Mouse (Mus musculus) mouse trophoblast stem cell (cell line): ENCODE measurements around the gene Ccdc88c.
"Not testable (repeated sequence)": the region's sequence is repeated elsewhere in the genome, so short reads cannot be mapped to it uniquely, and the experiment has no call there.

Experiments used
- in situ Hi-C, 2 experiments: fragments of 300-500 bp; cut with MseI, MboI; formaldehyde crosslinking; loops; 2 replicates in 1 of 2; 3 replicates in 1 of 2; pipeline ENCODE4 v1.15.1; 2025

Gene Ccdc88c

DNA sequence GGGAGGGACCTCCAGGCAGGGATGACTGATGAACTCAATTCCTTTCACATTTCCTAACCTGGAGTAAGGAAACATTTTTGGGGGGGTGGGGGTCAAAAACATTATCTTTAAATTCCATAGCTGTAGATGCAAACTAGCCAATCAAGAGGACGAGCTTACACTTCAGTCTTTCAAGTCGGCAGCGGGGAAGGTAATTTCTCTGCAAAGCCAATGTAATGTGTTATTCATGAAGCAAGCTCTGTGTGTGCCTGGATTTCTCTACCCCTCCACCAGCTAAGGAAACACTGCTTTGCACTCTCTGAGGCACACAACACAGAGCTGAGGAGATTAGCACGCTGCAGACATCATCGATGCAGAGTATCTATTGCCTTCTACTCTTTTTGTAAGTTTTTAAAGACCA is 9.8 kb downstream of the Ccdc88c start:
- in situ Hi-C loops, result no loop called here

DNA sequence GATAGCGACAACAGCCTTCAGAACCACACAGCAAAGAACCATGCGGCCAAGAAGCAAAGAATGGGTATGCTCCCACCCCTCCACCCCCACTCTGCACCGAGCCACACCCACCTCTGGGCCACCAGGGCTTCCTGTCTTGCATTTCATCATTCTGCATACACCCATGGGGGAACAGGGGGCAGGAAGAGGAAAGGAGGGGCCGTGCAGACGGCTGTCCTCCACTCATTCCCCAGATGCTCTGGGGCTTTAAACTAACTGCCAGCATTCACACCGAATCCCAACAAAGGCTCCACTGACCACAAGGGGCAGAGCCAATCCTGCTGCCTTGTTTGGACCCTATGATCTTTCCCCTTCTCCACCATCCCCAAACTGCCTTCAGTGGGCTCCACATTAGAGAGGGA is 10.9 kb downstream of the Ccdc88c start:
- in situ Hi-C loops, result no loop called here

DNA sequence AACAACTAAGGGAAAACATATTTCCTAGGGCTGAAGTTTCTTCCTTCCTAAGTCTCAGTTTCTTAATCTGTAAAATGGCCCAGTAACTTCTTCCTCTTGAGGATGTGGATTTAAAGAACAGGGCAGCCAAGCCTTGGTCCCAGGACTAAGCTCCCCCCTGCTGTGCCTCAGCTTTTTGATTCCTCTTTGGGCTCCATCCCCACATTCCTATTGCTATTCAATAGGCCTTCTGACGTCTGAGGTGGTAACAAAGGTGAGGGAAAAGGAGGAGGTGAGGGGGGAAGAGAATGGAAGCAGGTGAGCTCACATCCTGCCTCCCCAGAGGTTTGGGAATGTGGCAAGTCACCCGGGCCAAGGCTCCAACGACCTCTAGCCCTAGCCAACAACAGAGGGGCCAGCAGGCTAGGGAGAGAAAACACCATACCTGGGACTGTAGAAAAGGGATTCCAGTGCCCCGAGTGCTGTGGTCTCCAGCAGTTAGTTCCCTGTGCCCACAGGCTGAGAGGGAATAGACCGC is 12.4 kb downstream of the Ccdc88c start:
- in situ Hi-C loops, result no loop called here

DNA sequence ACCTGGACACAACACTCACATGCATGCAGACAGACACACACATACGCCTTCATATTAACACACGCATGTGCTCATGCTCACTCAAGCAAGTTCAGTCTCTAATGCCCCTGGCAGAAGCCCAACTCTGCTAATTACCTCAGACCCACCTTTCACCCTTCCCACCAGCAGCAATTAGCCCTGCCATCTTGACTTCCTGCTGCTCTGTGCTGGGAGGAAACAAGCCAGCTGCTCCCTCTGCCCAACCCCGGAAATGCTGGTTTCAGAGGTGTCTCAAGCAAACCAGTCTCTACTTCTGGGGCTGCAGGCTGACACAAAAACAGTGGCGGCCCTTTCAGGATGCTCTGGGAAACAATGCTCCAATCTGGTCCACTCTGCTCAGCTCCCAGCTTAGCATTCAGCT is 12.9 kb downstream of the Ccdc88c start:
- in situ Hi-C loops, result no loop called here

DNA sequence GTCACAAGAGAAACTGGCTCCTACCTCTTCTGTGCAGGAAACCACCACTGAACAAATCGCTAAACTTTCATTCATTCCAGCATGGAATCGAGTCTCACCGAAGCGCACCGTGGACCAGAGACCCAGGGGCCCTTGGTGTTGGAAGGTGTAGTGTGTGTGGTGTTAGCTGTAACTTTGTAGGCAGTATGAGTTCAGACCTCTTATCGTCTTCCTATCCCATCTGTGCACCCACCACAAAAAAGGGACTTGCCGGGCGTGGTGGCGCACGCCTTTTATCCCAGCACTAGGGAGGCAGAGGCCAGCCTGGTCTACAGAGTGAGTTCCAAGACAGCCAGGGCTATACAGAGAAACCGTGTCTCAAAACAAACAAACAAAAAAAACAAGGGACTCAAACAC is 13.7 kb downstream of the Ccdc88c start:
- in situ Hi-C loops, result no loop called here

DNA sequence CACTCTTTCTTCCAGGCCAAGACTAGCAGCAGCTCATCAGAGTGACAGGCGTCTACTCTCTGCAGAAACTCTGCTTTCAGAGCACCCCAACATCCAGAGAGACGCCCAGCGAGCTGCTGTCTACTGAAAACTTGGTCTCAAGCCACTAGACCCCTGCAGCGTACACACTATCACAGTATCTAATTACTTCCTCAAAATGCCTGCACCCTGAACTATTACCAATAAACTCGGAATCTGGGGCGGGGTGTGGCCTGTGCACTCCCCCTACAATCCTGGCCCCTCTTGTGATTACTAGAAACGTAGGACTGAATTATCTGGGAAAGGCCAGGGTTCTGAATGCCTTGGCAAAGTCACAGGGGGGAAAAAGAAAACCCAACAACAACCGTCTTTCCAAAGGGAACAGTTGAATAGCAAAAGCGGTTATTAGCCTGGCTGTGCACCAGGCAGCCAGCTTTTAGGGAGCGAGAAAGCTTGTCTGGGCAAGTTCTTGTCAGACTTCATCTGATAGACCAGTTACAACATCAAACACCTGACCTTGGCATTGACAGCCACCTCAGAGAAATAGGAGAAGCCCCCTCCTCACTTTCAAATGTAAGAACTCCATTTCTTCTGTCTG is 14.2 kb downstream of the Ccdc88c start:
- in situ Hi-C loops, result no loop called here

DNA sequence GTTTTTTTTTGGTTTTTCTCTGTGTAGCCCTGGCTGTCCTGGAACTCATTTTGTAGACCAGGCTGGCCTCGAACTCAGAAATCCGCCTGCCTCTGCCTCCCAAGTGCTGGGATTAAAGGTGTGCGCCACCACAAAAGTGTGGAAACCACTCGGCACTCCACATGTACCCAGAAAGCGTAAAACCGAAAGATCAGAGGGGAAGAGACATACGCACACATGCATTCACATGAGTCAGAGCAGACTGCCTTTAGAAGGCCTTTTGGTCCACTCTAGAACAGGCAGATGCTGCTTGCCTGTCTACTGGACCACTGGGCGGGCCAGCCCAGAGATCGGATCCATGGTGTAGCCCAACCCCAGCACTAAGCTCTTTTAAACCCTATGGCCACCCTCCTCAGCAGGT is 15.2 kb downstream of the Ccdc88c start:
- in situ Hi-C loops, result not testable (repeated sequence)

DNA sequence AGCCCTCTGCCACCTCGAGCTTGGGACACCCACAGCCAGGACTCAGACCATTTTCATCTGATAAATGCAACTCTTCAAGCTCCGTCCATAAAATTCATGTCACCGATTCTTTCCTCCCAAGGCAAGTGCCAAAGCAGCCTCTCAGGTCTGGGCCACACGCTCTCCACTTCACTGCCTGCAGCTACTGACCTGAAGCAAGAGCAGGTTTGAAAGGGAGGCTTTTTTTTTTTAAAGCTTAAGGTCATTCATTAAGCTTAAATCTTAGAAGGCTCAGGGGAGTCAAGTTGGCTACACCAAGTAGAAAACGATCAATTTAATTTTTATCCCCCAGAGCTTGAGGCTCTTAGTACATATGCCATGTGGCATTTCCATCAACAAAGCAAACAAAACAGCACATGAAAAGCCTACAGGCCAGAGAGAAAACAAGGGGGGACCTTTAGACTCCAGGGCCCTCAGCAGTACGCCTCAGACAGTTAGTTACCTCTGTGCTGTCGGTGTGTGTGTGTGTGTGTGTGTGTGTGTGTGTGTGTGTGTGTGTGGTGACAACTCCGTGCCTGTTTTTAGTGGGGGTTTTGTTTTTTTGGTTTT is 15.7 kb downstream of the Ccdc88c start:
- in situ Hi-C loops, result no loop called here

DNA sequence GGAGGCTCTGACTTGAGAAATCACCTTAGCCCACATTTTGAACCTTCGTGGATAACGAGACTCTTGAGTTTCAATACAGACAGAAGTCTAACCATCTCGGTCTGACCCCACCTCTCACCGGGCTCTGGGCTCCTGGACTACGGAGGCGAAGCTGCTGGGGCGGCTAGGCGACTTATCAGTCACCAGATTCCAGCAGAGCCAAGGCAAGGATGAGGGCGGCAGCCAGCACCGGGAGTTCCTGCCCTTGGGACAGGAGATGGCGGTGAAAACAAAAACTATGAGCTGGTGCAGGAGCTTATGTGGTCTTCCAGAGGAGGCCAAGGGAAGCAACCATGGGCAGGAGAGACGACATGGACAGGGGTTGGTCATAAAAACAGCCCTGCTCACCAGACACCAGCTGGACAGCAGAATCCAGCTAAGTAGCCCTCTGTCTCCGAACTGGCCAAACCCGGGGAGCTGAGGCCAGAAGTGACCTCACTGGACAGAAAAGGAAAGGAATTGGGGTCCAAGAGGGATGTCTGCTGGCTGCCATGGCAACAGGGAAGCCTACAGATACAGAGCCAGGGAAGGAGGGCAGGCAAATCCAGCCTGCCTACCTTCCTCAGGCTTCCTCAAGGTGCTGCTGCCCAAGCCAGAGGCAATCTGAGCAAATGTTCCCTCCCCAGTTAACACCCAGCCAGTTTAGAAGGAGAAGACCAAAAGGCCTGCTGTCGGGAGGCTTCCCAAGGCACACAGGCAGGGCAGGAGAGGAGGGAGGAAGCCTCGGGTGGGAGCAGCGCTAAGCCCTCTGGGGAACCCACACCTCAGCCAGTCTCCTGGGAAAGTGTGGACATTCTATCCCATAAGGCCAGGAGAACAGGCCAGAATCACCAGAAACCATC is 16.4 kb downstream of the Ccdc88c start:
- in situ Hi-C loops, result no loop called here

DNA sequence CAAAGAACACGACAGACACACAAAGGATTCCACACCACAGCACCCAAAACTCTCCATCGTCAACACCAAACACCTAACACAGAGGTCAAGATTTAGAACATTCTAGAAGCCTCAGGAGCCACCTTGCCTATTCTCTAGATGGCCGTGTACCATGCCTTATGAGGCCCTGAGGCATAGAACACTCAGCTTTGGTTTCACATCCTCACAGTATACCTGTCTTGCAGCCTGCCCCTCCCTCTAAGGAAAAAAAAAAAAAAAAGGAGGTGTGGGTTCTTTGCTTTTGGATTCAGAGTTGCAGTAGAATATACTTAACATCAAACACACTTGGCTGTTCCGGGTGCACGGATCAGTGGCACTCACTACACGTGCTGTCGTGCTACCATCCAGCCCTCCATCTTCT is 17.8 kb downstream of the Ccdc88c start:
- in situ Hi-C loops, result no loop called here

DNA sequence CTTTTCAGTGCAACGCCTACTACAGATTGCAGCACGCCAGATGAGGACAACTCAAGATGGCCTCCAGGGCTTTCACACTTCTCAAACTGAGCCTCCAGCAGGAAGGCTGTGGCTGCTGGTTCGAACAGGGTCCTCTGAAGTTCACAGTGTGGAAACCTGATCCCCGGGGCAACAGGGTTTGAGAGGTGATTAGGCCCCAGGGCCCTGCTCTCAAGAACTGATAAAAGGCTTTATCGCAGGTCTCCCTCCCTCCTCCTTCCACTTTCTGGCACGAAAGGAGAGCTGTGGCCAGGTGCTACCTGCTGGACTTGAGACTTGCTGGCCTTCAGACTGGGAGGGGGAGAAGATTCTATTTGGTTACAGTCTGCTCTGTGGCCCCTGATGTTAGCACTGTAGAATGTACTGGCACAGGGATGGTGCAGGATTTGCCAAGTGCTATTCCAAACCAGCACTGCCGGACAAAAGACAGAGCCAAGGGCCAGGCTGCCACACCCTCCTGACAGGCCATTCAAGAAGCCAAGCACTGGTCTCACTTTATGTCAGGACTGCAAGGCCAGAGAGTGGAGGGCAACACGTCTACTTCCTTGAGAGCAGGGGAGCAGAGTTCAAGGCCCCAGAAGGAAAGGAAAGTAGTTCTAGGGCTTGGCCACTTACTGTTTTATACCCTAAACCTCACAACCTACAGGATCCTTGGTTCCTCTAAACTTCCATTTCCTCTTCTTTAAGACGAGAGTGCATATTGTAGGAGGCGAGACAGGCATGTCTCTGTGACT is 18.5 kb downstream of the Ccdc88c start:
- in situ Hi-C loops, result no loop called here

DNA sequence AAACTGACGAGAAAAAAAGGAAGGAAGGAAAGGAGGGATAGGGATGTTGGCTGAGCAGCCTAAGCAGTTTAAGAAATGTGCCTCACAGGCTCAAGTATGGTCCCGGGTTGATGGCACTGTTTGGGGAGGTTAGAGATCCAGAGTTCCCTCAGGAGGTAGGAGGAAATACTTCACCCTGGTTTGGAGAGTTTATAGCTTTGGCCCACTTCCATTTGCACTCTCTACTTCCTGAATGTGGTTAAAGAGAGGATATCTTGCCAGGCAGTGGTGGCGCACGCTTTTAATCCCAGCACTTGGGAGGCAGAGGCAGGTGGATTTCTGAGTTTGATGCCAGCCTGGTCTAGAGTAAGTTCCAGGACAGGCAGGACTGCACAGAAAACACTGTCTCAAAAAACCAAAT is 19.6 kb downstream of the Ccdc88c start:
- in situ Hi-C loops, result no loop called here

DNA sequence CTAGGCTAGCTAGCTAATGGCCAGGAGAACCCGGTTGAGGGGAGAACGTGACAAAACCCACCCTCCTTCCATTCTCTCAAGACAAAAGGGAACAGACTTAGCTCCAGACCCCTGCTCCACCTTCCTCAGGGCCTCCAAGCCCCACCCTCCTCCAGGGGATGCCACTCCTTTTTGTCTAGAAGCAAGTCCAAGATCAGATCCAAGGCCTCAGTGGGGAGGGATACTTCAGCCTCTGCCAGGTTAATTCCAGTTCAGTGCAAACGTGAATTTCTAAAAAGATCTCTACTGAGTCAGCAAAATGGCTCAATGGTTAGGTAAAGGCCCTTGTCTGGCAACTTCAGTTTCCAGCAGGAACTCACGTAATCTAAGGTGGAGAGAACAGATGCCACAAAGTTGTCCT is 20.2 kb downstream of the Ccdc88c start:
- in situ Hi-C loops, result no loop called here

DNA sequence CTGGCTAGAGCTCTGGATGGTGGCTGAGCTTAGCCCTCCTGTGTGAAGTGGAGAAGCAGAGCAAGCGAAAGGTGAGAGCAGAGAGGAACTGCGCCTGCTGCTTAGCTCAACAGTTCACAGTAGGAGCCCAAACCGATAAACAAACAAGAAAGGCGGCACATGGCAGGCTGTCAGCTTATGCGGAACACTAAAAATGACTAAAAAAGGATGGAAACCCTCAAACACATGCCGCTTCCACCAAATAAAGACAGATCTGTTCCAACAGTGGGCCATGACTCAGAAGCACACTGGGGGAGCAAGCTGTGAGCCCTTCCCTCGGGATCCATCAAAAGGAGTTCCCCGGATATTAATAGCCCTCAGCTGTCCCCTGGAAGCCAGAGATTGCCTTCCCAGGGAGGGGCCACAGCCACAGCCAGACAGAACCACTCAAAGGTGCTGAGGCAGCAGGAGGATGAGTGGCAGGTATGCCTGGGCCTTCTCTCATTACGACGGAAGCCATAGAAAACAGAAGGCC is 20.8 kb downstream of the Ccdc88c start:
- in situ Hi-C loops, result no loop called here

DNA sequence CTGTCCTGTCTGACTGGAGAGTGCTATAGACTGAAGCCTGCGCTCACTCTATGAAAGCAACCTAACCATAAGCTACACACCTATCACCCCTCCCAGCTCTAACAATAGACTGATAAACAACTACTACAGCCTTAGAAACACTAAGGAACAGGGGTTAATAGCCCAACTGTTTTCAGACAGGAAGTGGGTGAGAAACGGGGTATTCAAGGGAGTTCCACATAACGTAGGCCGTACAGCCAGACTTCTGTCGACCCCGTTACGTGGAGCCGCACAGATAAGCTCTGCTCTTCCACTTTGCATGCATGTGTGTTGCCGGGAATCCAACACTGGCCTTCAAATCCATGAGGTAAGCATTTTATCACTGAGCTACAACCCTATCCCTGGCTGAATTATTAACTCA is 21.4 kb downstream of the Ccdc88c start:
- in situ Hi-C loops, result no loop called here

DNA sequence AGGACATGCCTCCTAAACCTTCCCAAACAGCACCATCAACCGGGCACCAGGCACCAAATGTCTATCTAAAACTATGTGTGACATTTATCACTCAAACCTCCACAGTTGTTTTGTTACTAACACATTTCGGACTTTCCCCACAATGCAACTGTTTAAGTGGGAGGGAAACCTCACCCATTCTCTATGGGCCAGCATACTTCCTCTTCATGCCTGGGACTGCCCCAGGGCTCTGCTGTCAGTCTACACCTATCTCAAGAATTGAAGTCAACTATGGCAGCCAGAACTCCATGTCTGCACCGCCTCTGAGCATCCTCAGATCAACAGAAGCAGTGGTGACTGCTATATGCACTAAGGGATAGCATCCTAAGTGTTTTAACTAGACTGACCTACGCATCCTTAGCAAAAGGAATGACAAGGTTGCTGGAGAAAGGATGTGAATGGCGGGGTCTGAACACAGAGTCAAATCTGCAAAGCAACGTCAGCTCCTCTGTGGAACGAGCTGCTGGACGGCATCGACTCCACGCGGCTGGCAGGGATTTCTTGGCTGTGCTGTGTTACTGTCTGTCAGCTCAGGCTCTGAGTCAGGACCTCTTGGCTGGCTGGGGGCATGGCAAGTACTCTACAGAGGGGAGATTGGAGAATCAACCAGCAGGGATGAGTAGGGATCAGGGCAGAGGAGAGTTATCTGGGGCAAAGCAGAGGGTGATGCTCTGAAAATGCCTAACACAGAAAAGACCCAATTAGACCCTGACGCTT is 23.0 kb downstream of the Ccdc88c start:
- in situ Hi-C loops, result no loop called here

DNA sequence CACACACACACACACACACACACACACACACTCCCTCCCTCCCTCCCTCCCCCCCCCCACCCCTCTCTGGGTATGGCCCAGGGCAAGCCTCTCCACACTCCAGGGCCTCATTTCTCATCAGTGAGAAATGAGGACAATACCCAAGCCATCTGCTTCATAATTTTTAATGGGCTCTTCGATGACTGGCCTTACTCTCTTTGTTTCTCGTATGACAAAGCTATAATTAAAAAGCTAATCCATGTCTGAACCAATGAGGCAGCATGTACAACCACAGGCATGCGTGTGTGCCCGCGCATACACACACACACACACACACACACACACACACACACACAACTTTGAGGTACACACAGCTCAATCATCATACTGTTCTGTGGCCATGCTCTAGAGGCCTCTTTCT is 23.9 kb downstream of the Ccdc88c start:
- in situ Hi-C loops, result no loop called here

DNA sequence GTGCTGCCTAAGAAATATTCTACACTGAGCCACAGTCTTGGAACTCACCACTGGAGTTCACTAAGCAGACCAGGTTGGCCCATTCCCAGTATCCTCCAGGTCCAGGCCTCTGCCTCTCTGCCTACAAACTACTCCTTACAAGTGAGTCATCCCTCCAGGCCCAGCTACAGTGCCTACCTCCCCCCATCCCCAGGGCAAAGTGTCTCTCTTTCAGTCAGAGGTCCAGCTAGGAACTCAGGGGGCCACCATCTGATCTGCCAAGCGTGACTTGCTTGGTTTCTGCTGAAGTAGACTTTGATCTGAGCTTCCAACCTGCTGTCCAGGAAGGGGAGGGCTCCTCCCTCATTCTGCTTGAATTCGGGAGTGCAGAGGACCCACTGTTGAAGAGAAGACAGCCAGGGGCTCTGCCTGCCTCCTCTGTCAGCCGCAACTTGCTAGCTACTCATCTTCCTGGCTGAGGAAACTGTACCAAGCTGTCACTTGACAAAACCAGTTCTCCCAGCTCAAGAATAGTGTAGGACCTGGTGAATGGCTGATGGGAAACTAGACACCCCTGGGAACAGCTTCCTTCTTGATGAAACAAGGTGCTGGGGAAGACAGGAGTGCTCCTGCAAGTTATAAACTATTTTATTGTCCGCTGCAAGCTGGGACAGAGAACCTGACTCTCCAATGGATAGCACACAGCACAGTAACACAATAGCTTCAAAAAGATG is 25.9 kb downstream of the Ccdc88c start:
- in situ Hi-C loops, result no loop called here

DNA sequence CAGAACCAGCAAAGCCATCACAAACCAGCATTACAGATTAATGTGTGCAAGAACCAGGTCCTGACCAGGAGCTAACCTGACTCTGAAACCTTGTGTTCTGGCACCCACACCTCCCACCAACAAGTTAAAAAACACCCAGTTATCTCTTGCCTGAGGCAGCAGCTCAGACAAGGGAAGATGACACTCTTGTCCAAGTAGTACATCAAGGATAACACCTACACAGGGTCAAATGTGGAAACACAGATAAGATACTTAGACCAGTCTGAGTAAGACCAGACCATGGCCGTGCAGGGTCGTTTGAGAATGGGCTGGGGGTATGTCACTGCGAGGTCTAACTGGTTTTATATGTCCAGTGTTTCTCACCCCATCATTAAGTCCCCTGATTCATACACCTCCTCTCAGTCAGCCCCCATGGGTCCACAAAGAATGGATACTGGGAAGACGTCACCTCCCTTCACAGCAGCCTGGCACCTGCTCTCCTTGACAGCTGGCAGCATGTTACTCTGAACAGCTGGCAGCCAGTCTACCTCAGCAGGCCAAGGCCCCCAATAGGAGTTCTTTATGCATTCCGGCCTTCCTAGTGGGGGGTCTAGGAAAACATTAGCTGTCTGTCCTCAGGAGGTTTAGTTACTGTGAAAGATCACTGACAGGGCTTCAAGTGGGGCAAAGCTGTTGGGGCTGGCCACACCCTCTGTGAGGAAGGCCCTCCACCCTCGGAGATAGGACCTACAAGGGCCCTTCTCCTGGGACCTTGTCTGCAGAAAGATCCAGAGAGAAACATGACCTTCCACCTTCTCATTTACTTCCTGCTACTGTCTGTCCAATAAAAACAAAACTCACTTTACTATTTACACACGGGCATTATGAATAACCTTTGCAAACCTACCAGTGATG is 29.5 kb downstream of the Ccdc88c start:
- in situ Hi-C loops, result no loop called here
